Mouse (Mus musculus) mesoderm, embryonic 11.5 days (tissue): ENCODE results near the gene Zfp831.

Experiments used
- DNase-seq: peaks from one replicate; pipeline ENCODE4 v3.0.0-alpha.2; 2012; ENCODE audit warnings: low read depth, low spot score

Zfp831 gene

GRCm38 (mm10) chr2:174727114-174727823 is 83.9 kb downstream of the Zfp831 start:
- no peak for DNase-seq

GRCm38 (mm10) chr2:174731939-174732338 is 88.6 kb downstream of the Zfp831 start:
- no peak for DNase-seq

GRCm38 (mm10) chr2:174735270-174735669 is 91.9 kb downstream of the Zfp831 start:
- DNase-seq, result no peak

GRCm38 (mm10) chr2:174747182-174747581 is 103.8 kb downstream of the Zfp831 start:
- DNase-seq, result no peak

- DNase-seq, result no peak
Observed at GRCm38 (mm10) chr2:174748381-174748780, 105.0 kb downstream of the Zfp831 start.

GRCm38 (mm10) chr2:174753197-174753596 is 109.9 kb downstream of the Zfp831 start:
- DNase-seq, result no peak

- no peak for DNase-seq
Observed at GRCm38 (mm10) chr2:174754231-174754630, 110.9 kb downstream of the Zfp831 start.

- no peak for DNase-seq
Observed at GRCm38 (mm10) chr2:174759189-174759588, 115.9 kb downstream of the Zfp831 start.
